Mouse (Mus musculus): ENCODE measurements around the gene Cpt1c.

The Cpt1c gene

DNA sequence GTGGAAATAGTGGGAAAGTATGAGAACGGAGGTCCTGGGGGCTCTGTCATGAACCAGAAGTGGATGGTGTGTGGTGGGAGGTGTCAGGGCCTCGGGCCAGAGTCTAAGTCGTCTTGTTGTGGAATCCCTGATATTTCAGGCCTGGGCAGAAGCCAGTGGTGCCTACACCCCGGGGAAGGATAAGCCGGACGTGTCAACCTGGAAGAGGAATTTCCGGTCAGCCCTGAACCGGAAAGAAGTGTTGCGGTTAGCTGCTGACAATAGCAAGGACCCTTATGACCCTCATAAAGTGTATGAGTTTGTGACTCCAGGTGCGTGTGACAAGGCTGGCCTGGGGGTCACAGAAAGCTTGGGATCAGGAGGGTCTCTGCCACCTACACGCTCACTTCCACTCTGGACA is 25.1 kb upstream of the Cpt1c start:
- DNase-seq (ENCODE audit: low spot score): no peak

GRCm38 (mm10) chr7:44998501-44998955 is 23.9 kb upstream of the Cpt1c start, which contains the start of gene Bcl2l12:
TSS of gene Bcl2l12 (minus strand) at chr7:44998712.
- peak; percentile 59 for DNase-seq (ENCODE audit: low spot score)

GRCm38 (mm10) chr7:44997940-44998428 is 23.3 kb upstream of the Cpt1c start:
- DNase-seq (ENCODE audit: low spot score): peak; percentile 60

- DNase-seq (ENCODE audit: low spot score): peak; percentile 98
These were observed 22.7 kb upstream of the Cpt1c start, which contains the start of gene Irf3 for GRCm38 (mm10) chr7:44997231-44997939. TSS of gene Irf3 (plus strand) at chr7:44997648.

GRCm38 (mm10) chr7:44996672-44997071 is 22.0 kb upstream of the Cpt1c start:
- peak; percentile 14 for DNase-seq (ENCODE audit: low spot score)

GRCm38 (mm10) chr7:44986879-44987718 is 12.4 kb upstream of the Cpt1c start:
- peak; percentile 86 for DNase-seq (ENCODE audit: low spot score)

DNA sequence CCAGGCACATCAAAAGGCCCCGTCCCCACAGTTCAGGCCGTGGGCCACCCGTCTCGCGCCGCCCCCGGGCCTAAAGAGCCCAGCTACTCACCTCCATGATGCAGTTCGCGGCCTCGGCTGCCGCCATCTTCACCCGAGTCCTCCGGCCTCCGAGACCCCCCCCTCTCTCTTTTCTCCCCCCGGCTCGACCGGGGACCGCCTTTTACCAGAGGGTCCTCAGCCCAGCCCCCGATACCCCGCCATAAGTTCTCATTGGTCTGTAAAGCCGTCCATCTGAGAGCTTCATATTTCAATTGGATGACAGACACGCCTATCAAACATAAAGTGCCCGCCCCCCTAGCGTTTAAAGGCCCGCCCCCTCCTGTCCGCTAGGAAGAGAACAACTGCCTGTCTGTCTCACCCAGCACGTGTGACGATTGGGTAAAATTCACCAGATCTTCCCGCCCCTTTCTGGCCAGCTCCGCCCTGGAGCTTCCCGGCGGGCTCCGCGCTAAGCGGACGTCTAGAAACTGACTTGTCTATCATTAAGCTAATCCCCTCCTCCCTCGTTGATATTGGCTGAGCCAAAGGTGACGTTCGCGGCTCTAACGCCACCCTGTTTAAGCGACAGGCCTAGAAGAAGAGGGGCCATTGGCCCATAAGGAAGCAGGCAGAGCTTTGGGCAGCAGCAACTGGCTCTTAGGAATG is 11.7 kb upstream of the Cpt1c start, which contains the start of gene Prmt1:
Gene Prmt1, minus strand, starts transcription at position 377 of the 687 bp plus-strand sequence.
- peak; percentile 99 for DNase-seq (ENCODE audit: low spot score)

DNA sequence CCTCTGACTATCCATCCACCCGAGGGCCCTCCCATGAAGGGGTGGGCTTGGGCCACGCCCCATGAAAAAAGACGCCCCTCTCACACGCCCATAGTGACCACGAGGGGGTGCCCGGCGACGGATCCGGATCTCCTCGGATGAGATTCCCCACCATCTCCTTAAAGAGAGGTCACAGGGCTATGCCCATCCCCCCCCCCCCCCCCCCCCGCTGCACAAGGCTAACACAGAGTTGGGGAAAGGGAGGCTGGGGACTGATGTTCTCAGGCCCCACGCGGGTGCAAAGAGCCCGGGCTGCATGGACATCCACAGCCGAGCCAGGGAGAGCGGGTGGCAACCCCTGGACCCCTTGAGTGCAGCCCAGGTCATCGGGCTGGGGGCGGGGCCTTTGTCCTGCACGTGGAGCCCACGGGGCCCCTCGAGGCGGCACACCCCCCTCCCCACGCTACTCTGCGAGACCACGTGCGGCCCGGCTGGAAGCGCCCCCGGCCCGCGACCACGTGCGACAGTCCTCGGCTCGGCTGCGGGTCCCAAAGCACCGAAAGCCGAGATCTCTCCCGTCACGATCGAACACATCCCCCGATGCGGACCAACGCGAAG is 11.0 kb upstream of the Cpt1c start:
- peak; percentile 90 for DNase-seq (ENCODE audit: low spot score)

DNA sequence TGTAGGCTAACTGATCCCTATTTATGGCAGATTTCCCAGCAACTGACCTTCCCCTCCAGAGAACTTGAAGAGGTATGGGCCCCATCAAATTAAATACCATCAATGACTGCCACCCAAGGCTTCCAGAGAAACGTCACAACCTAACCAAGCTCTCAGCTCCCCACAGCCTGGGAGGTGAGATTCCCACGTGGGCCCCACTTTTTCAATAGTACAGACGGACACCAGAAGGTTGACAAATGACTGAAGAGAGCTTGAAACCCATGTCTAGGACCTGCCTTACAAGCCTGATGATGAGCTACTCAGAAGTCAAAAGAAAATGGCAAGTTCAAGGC is 10.1 kb upstream of the Cpt1c start:
- DNase-seq (ENCODE audit: low spot score): no peak

- DNase-seq (ENCODE audit: low spot score): no peak
These were observed 9.5 kb upstream of the Cpt1c start for GRCm38 (mm10) chr7:44983944-44984832.

- peak; percentile 89 for DNase-seq (ENCODE audit: low spot score)
These were observed 8.4 kb upstream of the Cpt1c start for GRCm38 (mm10) chr7:44983085-44983484.

- DNase-seq (ENCODE audit: low spot score): no peak
These were observed 6.9 kb upstream of the Cpt1c start for GRCm38 (mm10) chr7:44981539-44981938.

DNA sequence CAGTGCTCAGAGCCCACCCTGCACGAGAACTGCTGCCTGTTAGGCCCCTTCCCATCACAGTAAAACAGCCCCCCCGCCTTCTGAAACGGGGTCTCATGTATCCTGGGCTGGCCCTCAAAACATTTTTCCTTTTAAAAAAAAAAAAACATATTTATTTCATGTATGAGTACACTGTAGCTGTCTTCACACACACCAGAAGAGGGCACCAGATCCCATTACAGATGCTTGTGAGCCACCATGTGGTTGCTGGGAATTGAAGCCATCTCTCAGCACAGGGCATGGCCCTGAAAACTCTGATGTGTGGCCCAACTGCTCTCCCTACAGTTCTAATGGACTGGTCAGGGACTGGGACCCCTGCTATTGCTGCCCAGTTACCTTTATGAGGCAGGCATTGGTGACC is 3.6 kb upstream of the Cpt1c start:
- no peak for DNase-seq (ENCODE audit: low spot score)

GRCm38 (mm10) chr7:44975117-44975419 is 417 bp upstream of the Cpt1c start:
- no peak for DNase-seq (ENCODE audit: low spot score)

DNA sequence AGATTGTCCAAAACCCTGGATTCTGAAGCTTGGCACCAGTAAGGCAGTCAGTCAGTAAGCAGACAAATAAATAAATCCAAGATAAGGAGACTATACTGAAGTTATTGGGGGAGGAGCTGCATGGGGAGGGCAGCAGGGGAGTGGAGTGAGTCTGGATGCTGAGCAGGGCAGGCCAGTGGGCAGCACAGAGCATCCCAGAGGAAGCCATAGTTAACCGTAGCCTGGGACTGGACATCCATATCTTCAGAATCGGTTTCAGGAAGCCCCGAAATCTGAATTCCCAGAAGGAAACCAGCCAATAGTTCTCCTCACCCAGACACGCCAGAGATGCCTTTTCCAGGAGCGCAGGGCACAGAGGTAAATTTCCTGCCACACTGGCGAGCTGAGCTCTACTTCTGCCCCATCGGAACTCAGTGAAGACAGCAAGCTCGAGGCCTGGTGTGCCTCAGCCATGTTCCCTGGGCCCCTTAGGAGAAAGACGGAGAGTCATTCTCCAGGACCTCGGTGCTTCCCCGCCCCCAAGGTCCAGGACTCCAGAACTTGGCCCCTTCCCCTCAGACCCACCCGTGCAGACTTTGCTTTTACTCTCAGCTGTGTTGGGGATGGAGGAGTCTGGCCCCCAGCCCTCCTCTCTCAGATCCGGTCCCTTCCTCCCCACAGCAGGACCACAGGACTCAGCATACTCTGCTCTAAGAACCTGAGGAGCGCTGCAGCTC is 1.1 kb downstream of the Cpt1c start:
- no peak for DNase-seq (ENCODE audit: low spot score)

DNA sequence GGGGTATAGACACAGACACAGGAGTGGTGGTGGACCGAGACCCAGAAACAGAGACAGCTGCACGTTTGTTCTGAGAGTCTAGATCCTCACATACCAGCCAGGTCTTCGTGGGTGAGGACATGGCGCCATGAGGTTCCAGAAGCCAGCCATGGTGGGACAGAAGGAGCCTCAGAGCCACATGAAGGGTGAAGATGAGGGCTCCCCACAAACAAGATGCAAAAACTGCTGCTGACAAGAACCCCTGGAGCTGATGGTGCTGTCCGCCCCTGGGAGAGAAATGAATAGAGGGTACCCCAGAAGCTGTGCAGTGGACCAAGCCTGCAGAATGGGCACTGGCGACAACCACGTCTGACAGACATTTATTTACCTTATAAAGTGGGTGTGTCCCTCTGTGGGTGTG is 3.5 kb downstream of the Cpt1c start:
- no peak for DNase-seq (ENCODE audit: low spot score)

- peak; percentile 95 for DNase-seq (ENCODE audit: low spot score)
These were observed 4.4 kb downstream of the Cpt1c start for GRCm38 (mm10) chr7:44970231-44970691.

- no peak for DNase-seq (ENCODE audit: low spot score)
These were observed 8.0 kb downstream of the Cpt1c start for GRCm38 (mm10) chr7:44966638-44967037.

- no peak for DNase-seq (ENCODE audit: low spot score)
These were observed 8.7 kb downstream of the Cpt1c start for GRCm38 (mm10) chr7:44965975-44966374.

DNA sequence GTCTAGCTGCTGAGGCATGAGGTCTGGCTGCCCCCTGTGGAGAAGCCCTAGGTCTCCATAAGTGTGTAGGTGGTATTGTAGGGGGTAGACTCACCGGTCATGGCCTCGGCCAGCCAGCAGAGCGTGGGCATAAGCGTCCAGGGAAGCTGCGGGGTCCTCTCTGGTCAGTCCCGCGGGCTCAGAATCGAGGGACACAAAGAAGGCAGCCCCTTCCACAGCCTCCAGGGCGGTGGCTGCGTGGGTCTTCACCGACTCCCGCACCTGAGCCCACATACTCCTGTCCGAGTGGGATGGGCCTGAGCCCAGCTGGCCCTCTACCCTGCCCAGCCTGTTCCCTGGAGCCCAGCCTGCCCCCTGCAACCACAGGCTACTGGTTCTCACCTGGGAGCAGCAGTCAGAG is 9.7 kb downstream of the Cpt1c start:
- no peak for DNase-seq (ENCODE audit: low spot score)

Data from embryo, embryonic 10.5 days (tissue).